Mouse (Mus musculus) neural tube, embryonic 13.5 days (tissue): ENCODE measurements at regions not wholly inside any gene's neighbourhood (a gene's known extent, or its start where the extent isn't known, plus 50 kb on each side); places are given as distances from the start of the nearest gene placed in this dataset.

Source experiments
- ATAC-seq: fragments of 200-750 bp; cut with Nextera tagmentation; 2 replicates; pipeline ENCODE4 v1.8.0; 2017; ENCODE audit warnings: low read depth, mild to moderate bottlenecking, moderate TSS enrichment, moderate library complexity
- H3K27ac ChIP-seq: fragments of 300-500 bp; sonication (generic); replicated peaks from 2 replicates; pipeline ENCODE4 v1.5.1; 2015; ENCODE audit warnings: moderate library complexity, mild to moderate bottlenecking, inconsistent platforms
- H3K27me3 ChIP-seq: fragments of 300-500 bp; sonication (generic); 2 replicates; pipeline ENCODE4 v1.6.1; 2015; ENCODE audit warnings: mild to moderate bottlenecking, inconsistent platforms
- H3K36me3 ChIP-seq: fragments of 300-500 bp; sonication (generic); 2 replicates; pipeline ENCODE4 v1.6.1; 2015; ENCODE audit warnings: mild to moderate bottlenecking, inconsistent platforms
- H3K4me1 ChIP-seq: fragments of 300-500 bp; sonication (generic); replicated peaks from 2 replicates; pipeline ENCODE4 v1.6.1; 2015; ENCODE audit warnings: inconsistent platforms
- H3K4me2 ChIP-seq: fragments of 300-500 bp; sonication (generic); 2 replicates; pipeline ENCODE4 v1.6.1; 2015; ENCODE audit warnings: inconsistent platforms, mild to moderate bottlenecking, moderate library complexity
- H3K4me3 ChIP-seq: fragments of 300-500 bp; sonication (generic); 2 replicates; pipeline ENCODE4 v1.5.1; 2015; ENCODE audit warnings: mild to moderate bottlenecking, inconsistent platforms
- H3K9ac ChIP-seq: fragments of 300-500 bp; sonication (generic); 2 replicates; pipeline ENCODE4 v1.6.1; 2015; ENCODE audit warnings: moderate library complexity, mild to moderate bottlenecking, inconsistent platforms
- H3K9me3 ChIP-seq: fragments of 300-500 bp; sonication (generic); 2 replicates; pipeline ENCODE4 v1.6.1; 2016; ENCODE audit warnings: inconsistent platforms
- WGBS: fragments of 180-500 bp; shearing (Covaris S2); methylation state at CpG from one replicate; pipeline ENCODE4 v1.1.7; 2015; 5-methylcytosine and 5-hydroxymethylcytosine counted together

- no peaks in the 10 kb centered on the region for H3K4me1 ChIP-seq
- no peak overlapping the region for H3K4me2 ChIP-seq
- H3K36me3 ChIP-seq = no peaks in the 10 kb centered on the region
- H3K9ac ChIP-seq = no peak overlapping the region
- no peak overlapping the region for H3K4me3 ChIP-seq
- no peak for ATAC-seq
- H3K27me3 ChIP-seq = no peaks in the 10 kb centered on the region
- WGBS = 68% methylated on average over 2 of the region's 2 CpGs
- no peaks in the 10 kb centered on the region for H3K9me3 ChIP-seq
- no peak overlapping the region for H3K27ac ChIP-seq
These were observed 248.4 kb downstream of the Rfpl4b start for GRCm38 (mm10) chr10:38573146-38573545.

- Histone ChIP-seq H3K9ac (no peak overlapping the region), H3K4me1 (no peaks in the 10 kb centered on the region), H3K27me3 (no peaks in the 10 kb centered on the region), H3K4me3 (no peak overlapping the region), H3K27ac (no peak overlapping the region), H3K9me3 (no peaks in the 10 kb centered on the region), H3K4me2 (no peak overlapping the region), H3K36me3 (no peaks in the 10 kb centered on the region)
- WGBS = 79% methylated on average over 1 of the region's 1 CpGs
- no peak for ATAC-seq
These were observed 254.3 kb downstream of the Rfpl4b start for GRCm38 (mm10) chr10:38567270-38567669.

GRCm38 (mm10) chr10:38566361-38566760, 255.2 kb downstream of the Rfpl4b start:
- Histone ChIP-seq H3K27ac (no peak overlapping the region), H3K4me1 (no peaks in the 10 kb centered on the region), H3K27me3 (no peaks in the 10 kb centered on the region), H3K4me2 (no peak overlapping the region), H3K9me3 (no peaks in the 10 kb centered on the region), H3K9ac (no peak overlapping the region), H3K4me3 (no peak overlapping the region), H3K36me3 (no peaks in the 10 kb centered on the region)
- 73% methylated on average over 1 of the region's 1 CpGs for WGBS
- ATAC-seq = no peak

GRCm38 (mm10) chr10:38555040-38555439, 266.5 kb downstream of the Rfpl4b start:
- no peaks in the 10 kb centered on the region for H3K36me3 ChIP-seq
- no peak overlapping the region for H3K9ac ChIP-seq
- 6% methylated on average over 5 of the region's 5 CpGs for WGBS
- H3K27me3 ChIP-seq = no peaks in the 10 kb centered on the region
- H3K9me3 ChIP-seq = no peaks in the 10 kb centered on the region
- peak; percentile 86 for ATAC-seq
- H3K4me2 ChIP-seq = peak overlapping the region; percentile 13; the same call in 1 of the 2 replicates
- peak overlapping the region; percentile 61 for H3K27ac ChIP-seq
- H3K4me3 ChIP-seq = no peak overlapping the region
- H3K4me1 ChIP-seq = peaks cover 21% of the 10 kb centered on the region

- Histone ChIP-seq H3K4me1 (peaks cover 21% of the 10 kb centered on the region), H3K4me3 (peak overlapping the region; percentile 38), H3K27ac (peak overlapping the region; percentile 92), H3K4me2 (peak overlapping the region; percentile 54), H3K27me3 (no peaks in the 10 kb centered on the region), H3K9ac (peak overlapping the region; percentile 68), H3K9me3 (no peaks in the 10 kb centered on the region), H3K36me3 (no peaks in the 10 kb centered on the region)
- 4% methylated on average over 18 of the region's 18 CpGs for WGBS
- ATAC-seq = peak; percentile 96
These were observed 267.6 kb downstream of the Rfpl4b start for GRCm38 (mm10) chr10:38553688-38554680.

GRCm38 (mm10) chr10:38553326-38553687, 268.3 kb downstream of the Rfpl4b start:
- H3K36me3 ChIP-seq = no peaks in the 10 kb centered on the region
- no peaks in the 10 kb centered on the region for H3K27me3 ChIP-seq
- peak overlapping the region; percentile 68 for H3K9ac ChIP-seq
- ATAC-seq = peak; percentile 48
- H3K4me1 ChIP-seq = peaks cover 21% of the 10 kb centered on the region
- H3K27ac ChIP-seq = peak overlapping the region; percentile 92
- H3K4me3 ChIP-seq = peak overlapping the region; percentile 38
- peak overlapping the region; percentile 54 for H3K4me2 ChIP-seq
- no peaks in the 10 kb centered on the region for H3K9me3 ChIP-seq

GRCm38 (mm10) chr10:38552350-38553076, 269.1 kb downstream of the Rfpl4b start:
- Histone ChIP-seq H3K4me1 (peaks cover 21% of the 10 kb centered on the region), H3K27ac (peak overlapping the region; percentile 64), H3K9me3 (no peaks in the 10 kb centered on the region), H3K4me3 (no peak overlapping the region), H3K36me3 (no peaks in the 10 kb centered on the region), H3K27me3 (no peaks in the 10 kb centered on the region), H3K9ac (no peak overlapping the region), H3K4me2 (no peak overlapping the region)
- no peak for ATAC-seq
- 72% methylated on average over 5 of the region's 5 CpGs for WGBS

- no peak overlapping the region for H3K4me2 ChIP-seq
- no peaks in the 10 kb centered on the region for H3K36me3 ChIP-seq
- no peaks in the 10 kb centered on the region for H3K27me3 ChIP-seq
- no peaks in the 10 kb centered on the region for H3K4me1 ChIP-seq
- no peak for ATAC-seq
- 92% methylated on average over 4 of the region's 4 CpGs for WGBS
- no peak overlapping the region for H3K4me3 ChIP-seq
- no peak overlapping the region for H3K9ac ChIP-seq
- no peak overlapping the region for H3K27ac ChIP-seq
- no peaks in the 10 kb centered on the region for H3K9me3 ChIP-seq
These were observed 281.5 kb downstream of the Rfpl4b start for GRCm38 (mm10) chr10:38540031-38540430.

- ATAC-seq = no peak
- H3K4me2 ChIP-seq = no peak overlapping the region
These were observed 282.8 kb downstream of the Rfpl4b start for GRCm38 (mm10) chr10:38538766-38539165.

GRCm38 (mm10) chr10:38516636-38517035, 304.9 kb downstream of the Rfpl4b start:
- WGBS = 80% methylated on average over 2 of the region's 2 CpGs
- Histone ChIP-seq H3K4me3 (no peak overlapping the region), H3K27ac (no peak overlapping the region), H3K9me3 (no peaks in the 10 kb centered on the region), H3K27me3 (no peaks in the 10 kb centered on the region), H3K36me3 (no peaks in the 10 kb centered on the region), H3K4me2 (no peak overlapping the region), H3K9ac (no peak overlapping the region), H3K4me1 (no peaks in the 10 kb centered on the region)
- no peak for ATAC-seq

More at GRCm38 (mm10) chr10:38538766-38539165, 282.8 kb downstream of the Rfpl4b start:
- no peaks in the 10 kb centered on the region for H3K9me3 ChIP-seq
- no peak overlapping the region for H3K9ac ChIP-seq
- H3K4me1 ChIP-seq = no peaks in the 10 kb centered on the region
- no peak overlapping the region for H3K4me3 ChIP-seq
- H3K27me3 ChIP-seq = no peaks in the 10 kb centered on the region
- no peak overlapping the region for H3K27ac ChIP-seq
- H3K36me3 ChIP-seq = no peaks in the 10 kb centered on the region
